Mouse (Mus musculus) ES-Bruce4 (cell line): ENCODE results near the gene Lrrc31.

Experiments
- CTCF ChIP-seq: IDR thresholded peaks from one replicate; pipeline ENCODE4 v1.8.1; 2011; ENCODE audit warnings: low read depth, low read length
- EP300 ChIP-seq: IDR thresholded peaks from 2 replicates; pipeline ENCODE4 v1.6.1; 2011; ENCODE audit warnings: low read depth, low read length; ENCODE audit not compliant: insufficient read depth
- POLR2A ChIP-seq: IDR thresholded peaks from one replicate; pipeline ENCODE4 v1.8.1; 2011; ENCODE audit warnings: low read length; ENCODE audit not compliant: insufficient read depth

DNA sequence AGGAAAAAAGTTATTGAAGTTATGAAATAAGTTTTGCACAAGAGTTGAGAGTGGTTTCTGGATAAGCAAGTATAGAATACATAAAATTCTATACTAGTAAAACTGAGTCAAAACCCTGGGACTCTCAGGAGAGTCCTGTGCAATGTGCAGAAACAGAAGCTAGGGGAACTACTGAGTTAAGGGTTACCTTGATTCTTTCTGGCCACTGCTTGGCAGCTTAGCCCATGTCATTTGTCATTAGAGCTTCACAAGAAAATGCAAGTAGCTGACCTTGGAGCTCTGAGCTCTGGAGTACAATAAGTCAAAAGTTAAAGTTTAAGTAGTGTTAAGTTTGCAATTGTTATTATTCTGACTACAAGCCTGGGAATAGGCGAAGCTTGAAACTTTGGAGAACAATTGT is 13.7 kb upstream of the Lrrc31 start:
- TF ChIP-seq POLR2A (no peak), EP300 (no peak), CTCF (no peak)
